In the genomic region with DNA sequence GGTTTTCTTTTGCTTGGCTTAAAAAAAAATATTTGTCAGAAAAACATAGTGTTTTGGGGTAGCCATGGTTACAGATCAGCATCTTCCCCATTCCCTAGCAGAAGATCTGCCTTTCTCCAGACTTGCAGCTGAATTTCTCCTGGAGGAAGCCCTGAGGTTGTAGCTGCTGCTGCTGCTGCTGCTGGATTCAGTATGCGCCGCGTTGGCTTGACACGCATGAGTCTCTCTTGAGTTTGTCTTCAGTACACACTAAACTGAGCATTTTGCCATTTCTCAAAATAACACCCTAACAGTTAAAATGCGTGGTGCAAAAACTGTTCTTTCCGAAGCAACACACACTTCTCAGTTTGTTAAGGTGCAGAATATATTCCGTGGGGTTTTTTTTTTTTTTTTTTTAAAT, we compare ENCODE assay signal across 12 mouse cellular contexts. TPM values are rescaled to one million over a fixed set of nuclear protein-coding genes. Genes with fewer than 3 reads are reported as not detected.
DNase-seq lines count a peak whose midpoint lies in the region; ATAC-seq and TF ChIP-seq lines count a peak whose summit lies in the region.
"Had no signal": no experiment of that assay in that cellular context is flagged by ENCODE, and none has a peak within 500 bp of the region (broad histone marks: within the 10 kb centered on the region; RNA-seq: fewer than 3 reads in every experiment).

No protein-coding gene starts in this region.

- H3K27ac ChIP-seq in gastrocnemius, adult 2 months, result peak overlapping the region; percentile 99
- no peak overlapping the region for H3K27ac ChIP-seq in limb, embryonic 13.5 days
- H3K27ac ChIP-seq in limb, embryonic 10.5 days, result no peak overlapping the region
- no peak overlapping the region for H3K27ac ChIP-seq in midbrain, postnatal 0 days (ENCODE audit: low read depth, low read length)
- H3K27ac ChIP-seq: limb, embryonic 12.5 days had no signal

- DNase-seq in gastrocnemius, adult 2 months, result peak; percentile 22
- no peak for DNase-seq in gastrocnemius, postnatal 4 days (ENCODE audit: low spot score in 2 of 2)
- no peak for DNase-seq in limb, embryonic 10.5 days (ENCODE audit: low spot score)
- DNase-seq in frontal cortex, postnatal 10 days (ENCODE audit: low spot score in 2 of 2), result peak; percentile 18 to 20
- DNase-seq in midbrain, postnatal 0 days (ENCODE audit: low spot score), result no peak
- DNase-seq in adrenal gland, postnatal 36 days, result no peak
- DNase-seq in adrenal gland, adult 8-10 months, result no peak
- DNase-seq: adrenal gland, postnatal 14 days; B cell, adult 2 months; cerebellum, postnatal 36 days had no signal

- no peak overlapping the region for H3K9ac ChIP-seq in limb, embryonic 13.5 days
- H3K9ac ChIP-seq in midbrain, postnatal 0 days (replicated peaks; ENCODE audit: low read length, poor library complexity, severe bottlenecking), result no peak overlapping the region
- H3K9ac ChIP-seq: limb, embryonic 12.5 days had no signal

- TF ChIP-seq CTCF in gastrocnemius, adult 2 months (IDR thresholded peaks at IDR 0.05), result no peak
- TF ChIP-seq CTCF in midbrain, postnatal 0 days (IDR thresholded peaks at IDR 0.05), result no peak

- ATAC-seq in limb, embryonic 13.5 days (ENCODE audit: low FRiP score, low read depth), result no peak
- no peak for ATAC-seq in midbrain, postnatal 0 days (ENCODE audit: low FRiP score)

- WGBS in limb, embryonic 13.5 days, result 85% methylated on average over 7 of the region's 7 CpGs
- 87% methylated on average over 7 of the region's 7 CpGs for WGBS in limb, embryonic 10.5 days
- WGBS in midbrain, postnatal 0 days, result 71% methylated on average over 7 of the region's 7 CpGs

- H3K36me3 ChIP-seq in limb, embryonic 13.5 days, result no peaks in the 10 kb centered on the region
- no peaks in the 10 kb centered on the region for H3K36me3 ChIP-seq in limb, embryonic 10.5 days
- no peaks in the 10 kb centered on the region for H3K36me3 ChIP-seq in midbrain, postnatal 0 days (ENCODE audit: insufficient read depth, low read length)
- H3K36me3 ChIP-seq: limb, embryonic 12.5 days had no signal

- peak overlapping the region; percentile 77 for H3K4me3 ChIP-seq in gastrocnemius, adult 2 months
- 0 out of 2 replicates have a peak overlapping the region, but pooled peaks have one; percentile 83 for H3K4me3 ChIP-seq in limb, embryonic 13.5 days
- H3K4me3 ChIP-seq in limb, embryonic 10.5 days, result no peak overlapping the region
- no peak overlapping the region for H3K4me3 ChIP-seq in midbrain, postnatal 0 days (ENCODE audit: low read depth, low read length)
- H3K4me3 ChIP-seq: limb, embryonic 12.5 days had no signal

- no peak overlapping the region for H3K4me2 ChIP-seq in limb, embryonic 13.5 days (replicated peaks)
- 0 out of 2 replicates have a peak overlapping the region, but pooled peaks have one; percentile 1 for H3K4me2 ChIP-seq in midbrain, postnatal 0 days (ENCODE audit: low read depth, low read length, poor library complexity, severe bottlenecking)

- intact Hi-C loops in gastrocnemius, adult 2 months (cut with DNase I), result no loop called here

- H3K4me1 ChIP-seq in limb, embryonic 13.5 days, result peaks cover 20% of the 10 kb centered on the region
- peaks cover 25% of the 10 kb centered on the region for H3K4me1 ChIP-seq in limb, embryonic 10.5 days
- H3K4me1 ChIP-seq in midbrain, postnatal 0 days (ENCODE audit: insufficient read depth, low read length), result no peaks in the 10 kb centered on the region; the same call in 1 of the 2 replicates

- H3K9me3 ChIP-seq in limb, embryonic 13.5 days, result no peaks in the 10 kb centered on the region
- no peaks in the 10 kb centered on the region for H3K9me3 ChIP-seq in limb, embryonic 10.5 days (replicated peaks)
- no peaks in the 10 kb centered on the region for H3K9me3 ChIP-seq in midbrain, postnatal 0 days (ENCODE audit: low read length)
- H3K9me3 ChIP-seq: limb, embryonic 12.5 days had no signal

- H3K27me3 ChIP-seq in limb, embryonic 13.5 days, result no peaks in the 10 kb centered on the region
- H3K27me3 ChIP-seq in limb, embryonic 10.5 days (ENCODE audit: low read depth, poor library complexity, severe bottlenecking), result no peaks in the 10 kb centered on the region
- no peaks in the 10 kb centered on the region for H3K27me3 ChIP-seq in midbrain, postnatal 0 days (ENCODE audit: insufficient read depth, low read length)

RNA-seq across cellular contexts. Expression of gene Uaca, which starts 1.7 kb away (rescaled TPM):
- 100 to 1,000 TPM; 119 to 145 TPM for total RNA-seq in gastrocnemius, adult 2 months (2021)
- 100 to 1,000 TPM in 1 of 2 experiments, 10 to 100 TPM in 1; 84.9 to 105 TPM for total RNA-seq in gastrocnemius, postnatal 4 days (2021)
- 29.6 and 31.4 TPM in 2 replicates for polyA plus RNA-seq in limb, embryonic 13.5 days (2015; fragmentation: Nextera tagmentation; extraction: Ambion mirVana)
- polyA plus RNA-seq in limb, embryonic 10.5 days (2016; fragmentation: Nextera tagmentation; extraction: Ambion mirVana), result 23.3 and 27.9 TPM in 2 replicates
- 6.1 and 8.9 TPM in 2 replicates for total RNA-seq in midbrain, postnatal 0 days (2014; rRNA removed)
- 10.8 and 11.5 TPM in 2 replicates for polyA plus RNA-seq in midbrain, postnatal 0 days (2015; fragmentation: Nextera tagmentation; extraction: Ambion mirVana)
- total RNA-seq in adrenal gland, postnatal 36 days (2021), result 10 to 100 TPM; 38.0 to 53.3 TPM
- total RNA-seq in adrenal gland, adult 8-10 months (2022), result 10 to 100 TPM; 37.5 to 62.0 (median 48.1) TPM

Comparison
In these comparisons a context has a peak if more than half of its experiments do, and no peak if none do; other contexts are left out.
1. DNase-seq: peak in gastrocnemius, adult 2 months (single experiment) and frontal cortex, postnatal 10 days (2 of 2); none in gastrocnemius, postnatal 4 days (0 of 2), limb, embryonic 10.5 days (single experiment), midbrain, postnatal 0 days (single experiment), adrenal gland, postnatal 36 days (0 of 2) and adrenal gland, adult 8-10 months (single experiment).
2. H3K4me3 ChIP-seq: peak in gastrocnemius, adult 2 months (single experiment) and limb, embryonic 13.5 days (single experiment); none in limb, embryonic 10.5 days (single experiment) and midbrain, postnatal 0 days (single experiment).